Mouse (Mus musculus) testis, adult 2 months (tissue): ENCODE measurements around the gene Prkn. TPM values are rescaled to one million over a fixed set of nuclear protein-coding genes. Genes with fewer than 3 reads are reported as not detected.

Experiments used
- H3K27ac ChIP-seq: fragments of 200-500 bp; 2 replicates; pipeline ENCODE4 v1.5.1; 2012; ENCODE audit warnings: low read depth, low read length; ENCODE audit not compliant: control insufficient read depth, insufficient read depth
- H3K27me3 ChIP-seq: fragments of 200-500 bp; 2 replicates; pipeline ENCODE4 v1.6.1; 2012; ENCODE audit warnings: mild to moderate bottlenecking, low read length, moderate library complexity; ENCODE audit not compliant: control insufficient read depth, insufficient read depth
- H3K36me3 ChIP-seq: fragments of 200-500 bp; 2 replicates; pipeline ENCODE4 v1.6.1; 2012; ENCODE audit warnings: mild to moderate bottlenecking, low read length; ENCODE audit not compliant: control insufficient read depth, insufficient read depth
- H3K4me1 ChIP-seq: fragments of 200-500 bp; 2 replicates; pipeline ENCODE4 v1.6.1; 2012; ENCODE audit warnings: low read length; ENCODE audit not compliant: control insufficient read depth, insufficient read depth
- H3K4me3 ChIP-seq: fragments of 200-500 bp; 2 replicates; pipeline ENCODE4 v1.5.1; 2012; ENCODE audit warnings: low read depth, mild to moderate bottlenecking, low read length, moderate library complexity, mixed read lengths; ENCODE audit not compliant: control insufficient read depth
- CTCF ChIP-seq: fragments of 200-500 bp; IDR thresholded peaks from 2 replicates; pipeline ENCODE4 v1.5.1; 2012; ENCODE audit warnings: low read depth, mild to moderate bottlenecking, inconsistent platforms, low read length, moderate library complexity; ENCODE audit not compliant: control insufficient read depth, insufficient read depth, insufficient replicate concordance
- POLR2A ChIP-seq: fragments of 200-500 bp; IDR thresholded peaks from 2 replicates; pipeline ENCODE4 v1.6.1; 2012; ENCODE audit warnings: low read depth, mild to moderate bottlenecking, inconsistent platforms, low read length, moderate library complexity; ENCODE audit not compliant: control insufficient read depth
- polyA plus RNA-seq: library from polyadenylated mRNA; depleted of rRNA; stranded (reverse); fragments of >200 nt; gene quantifications from 2 replicates; pipeline ENCODE4 v1.2.3, GENCODE M21; 2012

Gene Prkn
- polyA plus RNA-seq, 1 experiment, result 13.2 TPM

DNA sequence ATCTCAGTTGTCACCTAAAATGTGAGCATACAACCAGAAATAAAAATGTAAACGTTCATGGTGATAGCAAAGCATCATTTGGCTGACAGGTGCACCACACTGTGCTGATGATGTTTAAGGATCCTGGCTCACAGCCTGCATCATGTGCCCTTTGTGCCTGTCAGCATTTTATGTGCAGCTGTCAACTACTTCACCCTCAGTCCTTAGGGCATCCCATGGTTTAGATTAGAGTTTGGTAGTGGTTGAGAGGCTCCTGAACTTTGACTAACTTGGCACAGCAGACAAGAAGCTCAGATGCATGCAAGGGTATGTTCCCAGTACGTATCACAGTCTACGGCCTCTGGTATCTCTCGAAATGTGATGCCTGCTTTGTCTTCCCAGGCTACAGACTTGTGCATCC lies 803.8 kb downstream of the Prkn start:
- TF ChIP-seq CTCF (no peak), POLR2A (no peak)
- H3K4me1 ChIP-seq, result no peaks in the 10 kb centered on the region
- no peaks in the 10 kb centered on the region for H3K27me3 ChIP-seq
- no peaks in the 10 kb centered on the region for H3K36me3 ChIP-seq
- H3K27ac ChIP-seq, result no peak overlapping the region
- H3K4me3 ChIP-seq, result no peak overlapping the region

DNA sequence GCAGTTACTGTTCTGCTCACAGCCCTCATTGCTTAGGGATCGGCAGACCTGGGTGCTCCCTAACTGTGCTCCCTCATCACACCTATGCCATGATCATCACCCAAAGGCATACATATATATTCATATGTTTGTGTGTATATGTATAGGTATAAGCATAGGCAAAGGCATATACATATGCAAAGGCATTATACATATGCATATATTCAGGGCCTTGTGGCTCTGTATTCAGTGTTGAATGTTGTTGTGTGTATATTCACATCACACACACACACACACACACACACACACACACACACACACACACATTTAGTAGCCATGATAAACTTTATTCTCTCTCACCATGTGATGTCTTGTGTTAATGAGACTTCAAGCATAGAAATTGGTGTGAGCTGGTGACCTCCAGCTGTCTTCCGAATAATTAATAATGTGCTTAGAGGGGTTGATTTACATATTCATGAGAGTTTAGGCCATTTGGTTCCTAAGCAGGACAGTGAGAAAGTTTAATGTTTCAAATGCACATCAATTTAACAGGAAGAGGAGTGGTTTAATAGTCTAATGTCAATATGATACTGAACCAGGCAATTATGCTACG lies 804.8 kb downstream of the Prkn start:
- Histone ChIP-seq H3K4me1 (no peaks in the 10 kb centered on the region), H3K27ac (no peak overlapping the region)
- no peak for TF ChIP-seq POLR2A
- no peak for TF ChIP-seq CTCF

DNA sequence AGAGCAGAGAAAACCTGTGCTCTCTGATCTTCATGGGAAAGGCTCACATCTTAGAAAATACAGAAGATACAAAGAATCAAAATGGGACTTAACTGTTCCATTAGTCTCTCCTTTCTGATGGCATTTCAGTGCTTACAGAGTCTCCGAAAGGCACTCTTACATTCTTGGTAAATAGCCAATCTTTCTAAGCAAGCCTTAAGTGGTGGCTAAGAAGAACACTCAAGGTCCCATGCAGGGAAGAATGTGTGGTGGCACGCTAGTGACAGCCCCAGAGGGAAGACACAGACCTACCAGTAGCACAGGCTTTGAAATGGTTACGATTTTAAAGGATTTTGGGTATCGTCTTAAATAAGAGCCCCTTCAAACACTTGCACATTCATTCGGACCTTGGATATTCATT lies 816.2 kb downstream of the Prkn start:
- Histone ChIP-seq H3K36me3 (no peaks in the 10 kb centered on the region), H3K4me1 (no peaks in the 10 kb centered on the region), H3K27me3 (no peaks in the 10 kb centered on the region), H3K27ac (no peak overlapping the region), H3K4me3 (no peak overlapping the region)
- TF ChIP-seq POLR2A, result no peak
- TF ChIP-seq CTCF, result no peak

More for the DNA sequence above, 804.8 kb downstream of the Prkn start:
- Histone ChIP-seq H3K36me3 (no peaks in the 10 kb centered on the region), H3K4me3 (no peak overlapping the region), H3K27me3 (no peaks in the 10 kb centered on the region)

DNA sequence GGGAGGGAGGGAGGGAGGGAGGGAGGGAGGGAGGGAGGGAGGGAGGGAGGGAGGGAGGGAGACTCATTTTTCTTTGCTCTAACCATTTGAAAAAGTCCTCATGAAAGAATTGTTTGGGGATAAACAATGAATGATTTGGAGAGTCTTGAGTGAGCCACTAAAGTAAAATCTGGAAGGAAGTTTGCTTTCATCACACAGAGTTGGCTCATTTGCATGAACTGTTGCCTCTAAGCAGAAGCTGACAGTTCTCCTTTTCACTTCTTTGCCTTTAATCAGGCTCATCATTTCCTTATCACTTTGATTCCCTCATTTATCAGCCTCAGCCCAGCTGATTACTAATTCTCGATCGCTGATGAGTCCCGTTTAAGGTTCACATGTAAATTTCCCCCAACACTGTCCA lies 816.7 kb downstream of the Prkn start:
- Histone ChIP-seq H3K4me3 (no peak overlapping the region), H3K4me1 (no peaks in the 10 kb centered on the region), H3K27ac (no peak overlapping the region), H3K27me3 (no peaks in the 10 kb centered on the region), H3K36me3 (no peaks in the 10 kb centered on the region)
- TF ChIP-seq CTCF (no peak), POLR2A (no peak)

DNA sequence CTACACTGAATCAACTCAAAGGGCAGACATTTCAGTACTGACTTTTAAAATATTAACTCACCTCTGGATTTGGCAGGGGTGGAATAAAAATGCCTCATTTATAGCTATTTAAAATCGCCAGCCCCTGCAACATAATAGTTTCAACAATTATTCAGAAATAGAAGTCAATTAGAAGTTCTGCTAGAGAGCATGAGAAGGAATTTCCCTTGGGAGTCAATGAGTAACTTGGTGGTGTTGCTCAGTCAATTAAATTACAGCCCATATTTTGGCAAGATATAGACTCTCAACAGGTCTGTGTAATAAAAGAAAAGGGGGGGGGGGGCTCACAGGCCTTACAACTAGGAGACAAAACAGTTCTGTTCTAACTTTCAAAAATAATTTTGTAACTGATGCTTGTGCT lies 821.7 kb downstream of the Prkn start:
- peaks cover 3% of the 10 kb centered on the region for H3K4me1 ChIP-seq
- no peak overlapping the region for H3K27ac ChIP-seq
- no peaks in the 10 kb centered on the region for H3K36me3 ChIP-seq
- no peaks in the 10 kb centered on the region for H3K27me3 ChIP-seq
- TF ChIP-seq POLR2A (no peak), CTCF (no peak)
- H3K4me3 ChIP-seq, result no peak overlapping the region

DNA sequence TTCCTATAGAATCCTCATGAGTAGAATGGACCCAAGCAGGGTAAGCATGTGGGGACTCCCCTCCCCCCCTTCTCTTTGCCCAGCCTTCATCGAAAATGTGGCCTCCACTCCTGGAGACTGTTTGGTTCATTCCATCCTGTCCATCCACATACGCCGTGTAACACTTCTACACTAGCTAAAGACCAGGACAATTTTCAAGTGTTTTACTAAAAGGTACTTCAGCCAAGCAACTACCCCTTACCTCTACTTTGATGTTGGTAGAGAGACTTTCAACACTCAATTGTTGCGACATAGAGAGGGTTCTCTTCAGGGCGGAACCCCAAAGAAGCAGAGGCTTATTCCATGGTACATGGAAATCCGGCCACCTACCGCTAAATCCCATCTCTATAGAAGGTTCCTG lies 823.3 kb downstream of the Prkn start:
- TF ChIP-seq CTCF, result no peak
- no peak for TF ChIP-seq POLR2A
- Histone ChIP-seq H3K4me1 (peaks cover 3% of the 10 kb centered on the region), H3K27ac (no peak overlapping the region), H3K27me3 (no peaks in the 10 kb centered on the region), H3K36me3 (no peaks in the 10 kb centered on the region), H3K4me3 (no peak overlapping the region)

DNA sequence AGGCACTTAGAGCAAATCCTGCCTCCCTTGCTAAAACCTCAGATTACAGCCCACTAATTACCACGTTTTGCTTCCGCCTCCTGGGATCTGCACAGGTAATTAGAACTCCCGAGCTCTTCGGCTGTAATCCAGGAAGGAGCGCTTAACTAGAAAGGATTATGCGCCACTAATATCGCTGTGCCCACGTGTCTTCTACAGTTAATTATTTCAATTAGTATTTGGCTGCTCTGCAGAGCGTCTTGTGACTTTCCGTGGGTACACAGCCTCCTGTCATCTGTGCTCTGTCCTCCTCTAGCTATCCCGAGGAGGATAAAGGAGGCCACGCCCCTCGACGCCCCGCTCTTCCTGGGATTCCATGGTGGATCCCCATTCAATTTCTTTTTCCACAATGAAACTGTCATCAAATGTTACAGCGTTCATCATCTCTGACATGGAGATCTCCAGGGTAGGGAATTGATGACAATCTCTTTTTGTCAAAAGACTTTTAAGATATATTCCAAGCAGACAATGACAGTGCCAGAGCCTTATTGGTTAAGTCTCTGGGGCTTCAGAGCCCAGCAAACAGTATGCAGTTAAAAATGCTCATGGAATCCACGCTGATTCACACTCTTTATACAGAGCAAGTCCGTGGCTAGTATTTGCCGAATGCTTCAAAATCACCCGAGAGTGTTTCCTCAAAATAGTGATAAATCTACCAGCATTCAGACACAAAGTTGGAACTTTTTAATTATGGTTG lies 824.6 kb downstream of the Prkn start:
- no peaks in the 10 kb centered on the region for H3K36me3 ChIP-seq
- no peak overlapping the region for H3K4me3 ChIP-seq
- TF ChIP-seq CTCF, result no peak
- no peak for TF ChIP-seq POLR2A
- H3K4me1 ChIP-seq, result peaks cover 3% of the 10 kb centered on the region
- no peak overlapping the region for H3K27ac ChIP-seq
- no peaks in the 10 kb centered on the region for H3K27me3 ChIP-seq

DNA sequence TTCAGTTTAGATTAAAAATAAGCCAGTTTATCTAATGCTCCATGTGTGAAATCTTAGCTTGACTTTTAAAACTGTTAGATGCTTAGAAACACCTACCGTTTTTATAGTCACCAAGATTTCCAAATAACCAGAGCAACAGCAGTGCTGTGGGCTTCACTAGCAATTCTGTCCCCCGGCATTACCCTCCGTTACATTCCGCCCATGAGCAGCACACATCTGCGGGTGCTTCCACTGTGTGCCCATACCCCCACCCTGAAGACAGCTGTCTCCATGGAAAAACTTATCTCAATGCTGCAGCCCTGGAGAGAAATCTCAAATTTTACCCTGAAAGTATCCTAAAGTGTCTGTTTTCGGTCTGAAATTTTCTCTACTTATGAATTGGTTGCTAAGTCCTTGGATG lies 839.5 kb downstream of the Prkn start:
- Histone ChIP-seq H3K27ac (no peak overlapping the region), H3K36me3 (no peaks in the 10 kb centered on the region), H3K4me3 (no peak overlapping the region), H3K4me1 (no peaks in the 10 kb centered on the region), H3K27me3 (no peaks in the 10 kb centered on the region)
- no peak for TF ChIP-seq CTCF
- no peak for TF ChIP-seq POLR2A
